Mouse (Mus musculus): ENCODE measurements around the gene Cnot8.
"Not testable (repeated sequence)": the region's sequence is repeated elsewhere in the genome, so short reads cannot be mapped to it uniquely, and the experiment has no call there.

Gene Cnot8

GRCm38 (mm10) chr11:58103697-58104306 is at the start of gene Cnot8:
Gene Cnot8 (plus strand): TSS chr11:58104153.
- peak; percentile 99 for DNase-seq

DNA sequence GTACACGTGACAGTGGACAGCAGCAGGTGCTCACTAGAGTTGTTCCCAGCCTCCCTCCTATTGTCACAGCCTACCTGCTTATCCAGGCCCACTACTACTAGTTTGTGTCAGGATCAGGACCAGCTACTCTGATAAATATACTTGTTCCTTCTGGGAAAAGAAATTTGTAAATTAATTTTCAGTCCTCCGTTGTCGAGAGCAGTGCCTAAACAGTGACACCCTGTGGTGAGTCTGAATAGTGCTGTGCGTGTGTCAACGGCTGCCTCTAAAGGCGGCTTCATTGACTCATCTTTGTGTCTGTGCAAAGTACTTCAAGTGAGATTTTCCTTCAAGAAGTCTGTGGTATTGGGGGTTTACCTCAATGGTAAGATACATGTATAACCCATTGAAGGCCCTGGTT is 46.5 kb upstream of the Cnot8 start:
- DNase-seq: peak; percentile 54

DNA sequence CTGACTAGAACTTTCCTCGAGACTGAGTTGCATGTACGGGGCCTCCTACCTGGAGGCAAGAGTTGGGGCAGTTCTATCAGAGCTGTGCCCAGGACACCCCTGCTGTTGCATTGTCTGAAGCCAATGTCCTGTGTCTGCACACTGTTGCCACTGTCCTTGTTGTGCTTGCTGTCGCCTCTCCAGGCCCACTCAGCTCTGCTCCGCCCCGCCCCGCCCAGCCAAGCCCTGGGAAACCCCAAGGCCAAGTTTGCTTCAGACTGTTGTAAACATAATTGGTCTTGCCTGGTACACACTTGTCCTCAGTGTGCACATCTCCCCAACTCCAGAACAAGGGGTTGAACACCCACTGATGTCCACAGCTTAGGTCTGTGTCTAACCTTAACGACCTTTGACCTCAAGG is 44.2 kb upstream of the Cnot8 start:
- not testable (repeated sequence) for DNase-seq

DNA sequence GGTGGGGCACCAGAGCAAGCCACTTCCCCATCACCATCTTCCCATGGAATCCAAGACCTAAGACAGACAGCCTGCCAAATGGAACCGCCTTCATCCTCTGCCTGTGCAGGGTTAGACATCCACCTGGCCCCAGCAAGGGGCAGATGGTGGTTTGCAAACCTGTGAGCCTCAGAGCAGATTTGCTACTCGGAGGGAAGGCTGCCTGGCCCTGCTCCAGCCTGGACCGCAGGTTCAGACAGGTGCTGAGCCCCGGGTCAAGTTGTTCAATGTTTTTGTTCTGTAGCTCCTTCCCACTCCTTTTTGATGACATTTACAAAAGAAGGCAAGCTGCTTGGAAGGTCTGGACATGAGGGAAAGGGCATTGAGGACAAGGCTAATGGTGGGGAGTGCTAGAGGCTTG is 42.7 kb upstream of the Cnot8 start:
- DNase-seq: not testable (repeated sequence)

DNA sequence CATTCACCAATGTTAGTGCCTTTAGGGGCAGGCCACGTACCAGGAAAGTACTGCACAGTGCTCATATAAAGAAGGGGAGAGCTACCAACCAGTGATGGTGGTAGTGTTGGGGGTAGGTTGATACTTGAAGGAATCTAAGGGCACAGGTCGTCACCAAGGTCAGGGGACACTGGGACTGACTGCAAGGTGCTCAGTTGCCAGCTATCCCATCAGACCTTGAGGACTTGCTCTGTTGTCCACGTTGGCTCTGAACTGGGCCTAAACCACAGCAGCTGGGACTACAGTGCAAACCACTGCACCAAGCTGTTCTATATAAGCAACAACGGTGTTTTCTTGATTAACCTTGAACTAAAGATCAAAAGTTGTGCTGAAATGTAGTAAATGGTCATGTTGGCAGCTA is 41.4 kb upstream of the Cnot8 start:
- DNase-seq: no peak

GRCm38 (mm10) chr11:58065025-58065424 is 38.9 kb upstream of the Cnot8 start:
- DNase-seq: no peak

DNA sequence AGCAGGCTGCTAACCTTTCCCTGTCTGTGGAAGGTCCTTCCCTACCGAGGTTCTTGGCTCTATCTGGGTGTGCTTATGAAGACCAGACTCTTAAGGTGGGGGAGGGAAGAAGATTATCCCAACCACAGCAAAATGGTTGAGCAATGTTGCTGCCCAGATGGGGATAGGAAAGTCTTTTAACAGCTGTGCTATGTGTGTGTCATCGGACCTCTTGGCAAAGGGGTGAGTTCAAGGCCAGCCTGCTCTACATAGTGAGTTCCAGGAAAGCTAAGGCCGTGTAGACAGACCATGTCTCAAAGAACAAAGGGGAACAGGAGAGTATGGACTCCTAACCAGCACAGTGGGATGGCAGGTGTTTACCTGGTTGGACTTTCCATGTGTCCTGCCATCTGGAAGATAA is 31.0 kb upstream of the Cnot8 start:
- DNase-seq: no peak

- no peak for DNase-seq
Observed at GRCm38 (mm10) chr11:58077270-58077669, 26.7 kb upstream of the Cnot8 start.

DNA sequence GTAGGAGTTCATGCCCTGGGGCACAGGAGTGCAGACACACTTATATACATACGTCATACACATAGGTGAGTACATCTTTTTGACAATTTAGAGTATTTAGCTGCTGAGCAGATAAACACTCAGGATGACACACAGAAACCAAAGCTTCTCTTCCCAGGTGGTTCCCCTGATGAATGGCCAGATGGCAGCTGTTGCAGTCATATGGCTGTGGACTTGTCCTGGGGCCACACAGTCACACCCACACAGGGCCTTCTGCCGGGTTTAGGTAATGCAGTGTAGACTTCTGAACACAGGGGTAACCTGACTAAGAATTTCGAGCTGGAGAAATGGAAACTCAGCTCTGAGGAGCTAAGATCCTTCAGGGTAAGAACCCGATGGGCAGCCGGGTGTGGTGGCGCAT is 22.2 kb upstream of the Cnot8 start:
- DNase-seq: no peak

GRCm38 (mm10) chr11:58092541-58092940 is 11.4 kb upstream of the Cnot8 start:
- no peak for DNase-seq

DNA sequence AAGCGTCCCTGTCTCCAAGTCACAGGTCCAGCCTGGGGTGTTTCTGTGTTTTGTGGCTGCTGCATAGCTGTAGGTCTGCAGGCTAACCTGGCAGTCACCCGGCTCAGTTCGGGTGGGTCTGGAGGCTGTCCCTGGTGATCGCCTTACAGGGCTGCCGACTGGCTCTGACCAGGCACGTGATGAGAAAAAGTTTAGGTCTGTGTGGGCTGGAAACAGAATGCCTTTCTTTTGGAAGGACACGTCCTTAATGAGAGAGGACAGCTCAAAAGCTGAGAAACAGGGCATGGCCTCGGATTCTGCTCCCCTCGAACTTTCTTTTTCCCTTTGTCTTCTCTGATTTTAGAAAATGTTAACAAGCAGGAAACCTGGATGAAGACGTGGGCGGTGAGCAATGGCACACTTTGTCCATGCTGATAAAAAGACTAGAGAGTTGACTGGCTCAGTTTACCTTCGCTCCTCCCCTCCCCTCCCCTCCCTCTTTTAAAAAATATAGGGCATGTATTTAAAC is 10.9 kb upstream of the Cnot8 start, which contains the start of gene Gm12248:
TSS of gene Gm12248 (minus strand) at position 114 of the 508 bp plus-strand sequence.
- DNase-seq: no peak

- DNase-seq: no peak
Observed at GRCm38 (mm10) chr11:58094766-58095165, 9.2 kb upstream of the Cnot8 start.

DNA sequence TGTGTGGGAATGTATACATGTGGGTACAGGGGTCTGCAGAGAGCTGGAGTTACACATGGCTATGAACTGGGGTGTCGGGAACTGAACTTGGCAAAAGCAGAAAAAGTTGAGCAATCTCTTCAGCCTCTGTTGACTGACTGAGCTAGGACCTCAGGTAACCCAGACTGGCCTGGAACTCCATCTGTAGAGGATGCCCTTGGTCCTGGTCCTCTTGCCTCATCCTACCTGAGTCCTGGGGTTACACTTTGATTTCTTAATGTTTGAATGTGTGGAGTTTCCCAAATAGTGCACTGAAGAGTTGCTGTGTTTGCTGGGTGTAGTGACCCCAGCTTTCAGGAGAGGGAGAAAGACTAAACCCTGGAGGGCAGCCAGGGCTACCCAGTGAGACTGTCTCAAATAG is 8.4 kb upstream of the Cnot8 start:
- DNase-seq: no peak

GRCm38 (mm10) chr11:58096160-58096559 is 7.8 kb upstream of the Cnot8 start:
- no peak for DNase-seq

DNA sequence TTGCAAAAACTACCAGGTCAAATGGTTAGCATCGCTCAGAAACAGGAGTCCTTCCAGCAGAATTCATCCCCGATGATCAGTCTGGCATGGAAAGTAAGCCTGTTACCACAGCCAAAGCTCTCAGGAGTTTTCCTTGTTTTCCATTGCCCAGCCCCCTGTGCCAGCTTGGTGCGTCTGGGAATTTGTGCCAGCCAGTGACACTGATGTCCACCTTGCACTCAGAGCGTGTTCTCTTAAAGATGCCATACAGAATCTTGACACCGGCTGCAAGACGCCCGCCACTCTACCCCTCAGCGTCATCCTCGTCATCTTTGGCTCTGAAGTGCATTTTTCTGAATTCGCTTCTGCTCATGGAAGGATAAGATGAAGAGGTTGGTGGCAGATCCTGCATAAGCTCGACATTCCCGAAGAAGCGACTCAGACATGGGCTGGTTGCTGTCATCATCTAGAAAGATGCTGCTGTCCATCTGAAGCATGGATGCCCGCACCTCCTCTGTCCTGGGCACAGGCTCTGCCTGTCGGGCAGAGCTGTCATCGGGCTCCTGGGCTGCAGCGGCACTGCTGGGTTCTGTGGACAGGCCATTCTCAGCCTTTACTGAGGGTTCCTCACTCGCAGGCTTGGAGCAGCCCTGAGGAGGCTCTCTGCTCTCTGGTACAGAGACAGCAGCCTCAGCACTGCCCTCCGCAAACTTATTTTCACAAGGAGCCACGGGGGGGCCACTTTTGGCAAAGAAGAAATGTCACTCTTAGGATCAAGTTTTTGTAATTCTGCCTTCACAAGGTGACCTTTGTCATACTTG is 6.9 kb upstream of the Cnot8 start:
- DNase-seq: no peak

DNA sequence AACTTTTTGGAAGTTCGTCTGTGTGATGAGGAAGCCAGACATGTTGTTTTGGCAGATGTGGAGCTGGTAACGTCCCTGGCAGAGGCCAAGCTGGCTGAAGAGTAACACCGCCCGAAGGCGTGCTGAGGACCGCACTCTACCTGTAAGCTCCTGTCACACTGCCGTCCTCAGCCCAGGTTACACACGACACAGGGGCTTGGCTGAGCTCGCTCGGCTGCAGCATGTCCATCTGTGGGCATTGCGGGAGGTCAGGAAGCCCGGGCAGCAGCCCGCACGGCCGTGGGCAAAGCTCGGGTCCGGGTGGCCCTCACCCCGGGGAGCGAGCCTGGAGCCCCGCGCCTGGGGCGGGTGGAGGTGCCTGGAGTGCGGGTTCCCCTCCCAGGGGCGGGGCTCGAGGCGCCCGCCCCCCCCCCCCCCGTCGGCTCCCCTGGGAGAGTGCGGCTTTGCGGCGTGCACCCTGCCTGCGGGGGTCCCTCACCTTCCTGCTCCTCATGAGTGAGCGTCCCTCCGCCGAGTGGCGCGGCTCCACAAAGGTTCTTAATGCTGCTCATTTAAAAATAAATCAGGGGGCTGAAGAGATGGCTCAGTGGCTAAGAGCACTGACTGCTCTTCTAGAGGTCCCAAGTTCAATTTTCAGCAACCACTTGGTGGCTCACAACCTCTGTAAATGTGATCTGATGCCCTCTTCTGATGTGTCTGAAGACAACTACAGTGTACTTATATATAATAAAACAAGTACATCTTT is 6.2 kb upstream of the Cnot8 start:
- no peak for DNase-seq

- DNase-seq: not testable (repeated sequence)
Observed at GRCm38 (mm10) chr11:58098366-58098720, 5.6 kb upstream of the Cnot8 start.

DNA sequence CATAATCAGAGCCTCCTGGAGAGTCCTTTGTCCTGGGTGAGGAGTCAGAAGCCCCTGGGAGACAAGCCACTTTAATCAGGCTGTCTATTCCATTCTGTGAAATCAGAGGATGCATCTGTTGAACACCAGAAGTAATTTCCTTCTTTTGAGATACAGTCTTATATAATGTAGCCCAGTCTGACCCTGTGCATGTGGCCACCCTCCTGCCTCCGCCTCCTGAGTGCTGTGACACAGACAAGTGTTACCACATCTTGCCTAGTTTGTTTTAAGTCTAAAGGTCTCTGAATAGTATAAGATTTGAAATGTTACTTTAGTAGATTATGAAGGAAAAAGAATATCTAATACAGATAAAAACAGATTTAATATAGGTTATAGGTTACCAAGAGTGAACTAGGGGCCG is 3.9 kb upstream of the Cnot8 start:
- DNase-seq: no peak

DNA sequence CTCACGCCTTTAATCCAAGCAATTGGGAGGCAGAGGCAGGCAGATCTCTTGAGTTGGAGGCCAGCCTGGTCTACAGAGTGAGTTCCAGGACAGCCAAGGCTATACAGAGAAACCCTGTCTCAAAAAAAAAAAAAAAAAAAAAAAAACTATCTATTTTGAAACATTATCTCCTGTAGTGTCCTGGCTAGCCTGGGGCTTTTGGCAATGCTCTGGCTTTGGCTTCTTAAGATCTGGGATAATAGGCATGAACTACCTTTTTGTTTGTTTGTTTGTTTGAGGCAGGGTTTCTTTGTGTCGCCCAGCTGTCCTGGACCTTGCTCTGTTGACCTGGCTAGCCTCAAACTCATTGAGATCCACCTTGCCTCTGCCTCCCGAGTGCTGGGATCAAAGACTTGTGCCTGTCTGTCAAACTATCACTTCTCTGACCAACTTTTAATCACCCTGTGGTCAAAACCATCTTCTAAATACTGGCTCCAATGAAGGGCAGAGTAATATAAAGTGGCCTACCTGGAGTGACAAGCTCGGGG is 2.7 kb upstream of the Cnot8 start:
- no peak for DNase-seq

DNA sequence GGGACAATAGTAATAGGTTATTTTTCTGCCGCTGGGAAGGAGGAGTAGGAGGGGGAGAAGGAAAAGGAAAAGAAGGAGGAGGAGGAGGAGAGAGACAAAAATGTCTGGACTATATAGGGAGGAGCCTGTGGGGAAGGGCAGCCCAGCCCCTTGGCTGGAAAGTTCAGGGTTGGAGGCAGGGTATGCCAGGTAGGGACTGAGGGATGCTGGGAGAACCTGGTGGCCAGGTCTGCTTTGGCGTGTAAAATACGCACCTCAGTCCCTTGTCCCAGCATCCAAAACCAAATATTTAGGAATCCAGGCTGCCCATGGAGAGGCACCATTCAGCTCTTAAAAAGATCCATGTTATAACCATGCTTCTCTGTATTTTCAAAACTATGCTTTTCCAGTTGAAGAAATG is 1.8 kb upstream of the Cnot8 start:
- no peak for DNase-seq

DNA sequence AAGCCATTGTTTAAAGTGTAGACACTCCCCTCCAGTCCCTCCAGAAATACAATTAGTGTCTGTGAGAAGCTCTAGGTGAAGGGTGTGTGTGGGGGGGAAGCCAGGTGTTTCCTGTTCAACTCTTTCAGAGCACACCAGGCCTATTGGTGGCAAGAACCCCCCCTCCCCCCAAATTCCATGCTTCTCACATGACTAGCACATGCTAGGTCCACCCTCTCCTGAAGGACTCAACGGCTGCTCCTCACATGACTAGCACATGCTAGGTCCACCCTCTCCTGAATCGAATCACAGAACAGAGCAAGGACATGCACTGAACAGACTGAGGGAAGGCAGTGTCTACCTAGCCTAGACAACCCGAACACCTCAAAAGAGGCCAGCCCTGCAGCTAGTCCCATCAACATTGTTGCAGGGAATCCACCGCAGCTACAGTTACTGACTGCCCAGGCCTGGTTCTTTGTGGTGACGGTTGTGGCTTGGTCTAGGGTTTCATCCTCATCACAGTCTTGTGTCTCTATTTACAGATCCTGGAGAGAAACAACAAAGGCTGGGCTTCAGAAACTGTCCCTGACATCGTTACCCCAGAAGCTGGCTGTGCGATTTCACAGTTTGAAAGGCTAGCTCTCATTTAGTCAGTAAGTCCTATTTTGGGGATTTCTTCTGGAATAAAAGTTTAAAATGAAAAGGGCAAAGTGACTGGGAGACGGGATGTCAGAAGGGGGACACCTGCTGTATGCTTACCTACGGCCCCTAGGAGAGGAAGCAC is 1.2 kb upstream of the Cnot8 start:
- no peak for DNase-seq

- DNase-seq: no peak
Observed at GRCm38 (mm10) chr11:58103344-58103653, 654 bp upstream of the Cnot8 start.

- DNase-seq: peak; percentile 33
Observed at GRCm38 (mm10) chr11:58104351-58104791, 418 bp downstream of the Cnot8 start.

Data from right cerebral cortex, postnatal 14 days (tissue).